Mouse (Mus musculus) stomach, postnatal 0 days (tissue): ENCODE measurements around the gene Ctu2.

Source experiments
- CTCF ChIP-seq: IDR thresholded peaks from 2 replicates; pipeline ENCODE4 v1.5.1; 2016; ENCODE audit warnings: antibody characterized with exemption, low read depth, mild to moderate bottlenecking, moderate library complexity
- EP300 ChIP-seq: optimal IDR thresholded peaks from 2 replicates; pipeline ENCODE3; 2016; ENCODE audit warnings: antibody characterized with exemption

DNA sequence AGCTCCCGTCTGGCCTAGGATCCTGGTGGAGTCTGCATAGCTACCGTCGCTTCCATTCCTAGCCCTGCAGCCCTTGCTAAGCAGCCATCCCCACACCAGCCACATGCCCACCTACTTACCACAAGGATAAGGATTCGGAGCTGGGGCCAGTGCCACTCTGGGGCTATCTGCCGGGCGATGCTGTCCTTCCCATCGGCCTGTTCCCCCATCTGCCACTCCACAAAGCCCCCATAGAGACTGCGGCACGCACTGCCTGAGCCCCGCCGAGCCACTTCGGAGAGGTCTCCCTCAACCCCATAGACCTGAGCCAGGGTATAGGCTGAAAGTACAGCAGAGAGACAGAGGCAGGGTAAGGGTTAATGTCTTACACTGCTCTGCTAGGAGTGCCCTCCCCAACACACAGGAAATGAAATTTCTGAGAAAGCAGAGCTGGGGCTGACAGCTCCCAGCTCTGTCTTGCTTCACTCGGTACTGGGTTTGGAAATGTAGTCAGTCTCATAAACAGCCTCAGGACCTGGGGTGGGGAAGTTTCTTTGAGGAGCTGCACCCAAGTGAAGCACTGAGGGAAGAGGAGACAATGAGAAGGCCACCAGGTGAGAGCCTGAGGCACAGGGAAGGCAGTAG is 38.1 kb upstream of the Ctu2 start:
- TF ChIP-seq CTCF, result no peak
- TF ChIP-seq EP300, result no peak
